Mouse (Mus musculus) megakaryocyte, embryonic 14.5 days (primary cell): Measurements from ENCODE around the gene Spaca5.

ENCODE experiments used
- FLI1 ChIP-seq: IDR thresholded peaks from 2 replicates; pipeline ENCODE4 v1.6.1; 2012; ENCODE audit warnings: low read length, inconsistent platforms, mixed read lengths
- GATA1 ChIP-seq: IDR thresholded peaks from 3 replicates; pipeline ENCODE4 v1.6.1; 2012; ENCODE audit warnings: mixed read lengths, low read length, inconsistent platforms, borderline replicate concordance

GRCm38 (mm10) chrX:21061866-21062543, 6.2 kb upstream of the Spaca5 start, which contains the start of gene Zfp182:
- TF ChIP-seq GATA1 (no peak), FLI1 (no peak)
